Mouse (Mus musculus) thymus, postnatal 10 days (tissue): Measurements from ENCODE around the gene Plg.

Experiments
- DNase-seq, 2 experiments: peaks; one replicate each; pipeline ENCODE4 v3.0.0; 2021; ENCODE audit warnings: low spot score in 2 of 2

Gene Plg

DNA sequence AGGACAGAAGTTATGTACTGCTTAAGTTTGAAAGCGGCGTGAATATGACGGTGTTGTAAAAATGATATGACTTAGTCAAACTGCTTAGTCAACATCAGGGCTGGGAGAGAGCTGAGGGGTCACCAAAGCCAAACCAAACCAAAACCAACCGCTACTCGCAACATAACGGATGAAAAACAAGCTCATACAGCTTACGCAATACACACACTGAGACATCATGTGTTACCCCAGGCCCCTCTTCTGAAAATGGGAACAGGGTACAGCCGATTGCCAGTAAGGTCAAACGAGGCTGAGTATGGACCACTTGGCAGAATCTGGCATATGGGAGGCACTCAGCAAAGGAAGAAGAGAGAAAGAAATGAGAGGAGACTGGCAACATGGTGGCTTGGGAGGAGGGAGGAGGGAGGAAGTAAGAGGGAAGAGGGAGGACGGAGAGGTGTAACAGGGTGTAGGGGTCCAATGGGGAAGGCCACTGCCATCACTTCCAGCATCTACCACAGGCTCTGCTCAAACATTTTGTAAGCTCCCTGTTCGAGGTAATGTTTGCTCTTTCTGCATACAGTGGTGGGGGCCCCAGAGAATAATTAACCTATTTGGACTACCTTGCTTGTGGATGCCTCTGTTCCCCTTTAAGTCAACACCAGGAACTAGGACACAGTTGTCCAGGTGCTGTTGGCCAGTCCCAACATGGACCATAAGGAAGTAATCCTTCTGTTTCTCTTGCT, at the start of gene Plg:
Plg (plus strand) TSS at position 628 of the 725 bp plus-strand sequence.
- DNase-seq, result no peak

DNA sequence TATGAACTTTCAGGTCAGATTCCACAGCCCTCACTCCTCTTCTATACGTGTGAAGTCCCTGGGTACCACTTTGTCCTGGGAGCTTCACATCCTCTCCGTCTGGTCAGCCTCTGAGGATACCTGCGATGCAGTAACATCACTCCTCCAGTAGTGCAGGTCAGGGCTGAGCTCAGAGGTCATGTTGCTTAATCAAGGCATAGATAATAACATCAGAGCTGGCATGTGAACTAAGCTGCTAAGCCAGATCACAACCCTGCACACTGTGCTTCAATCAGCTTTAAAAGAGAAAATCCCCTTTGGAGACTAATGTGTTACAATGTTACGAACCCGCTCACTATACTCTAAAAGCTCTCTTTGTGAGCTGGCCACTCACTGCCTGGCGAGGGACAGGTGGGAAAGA, 43.3 kb upstream of the Plg start:
- DNase-seq, result no peak

DNA sequence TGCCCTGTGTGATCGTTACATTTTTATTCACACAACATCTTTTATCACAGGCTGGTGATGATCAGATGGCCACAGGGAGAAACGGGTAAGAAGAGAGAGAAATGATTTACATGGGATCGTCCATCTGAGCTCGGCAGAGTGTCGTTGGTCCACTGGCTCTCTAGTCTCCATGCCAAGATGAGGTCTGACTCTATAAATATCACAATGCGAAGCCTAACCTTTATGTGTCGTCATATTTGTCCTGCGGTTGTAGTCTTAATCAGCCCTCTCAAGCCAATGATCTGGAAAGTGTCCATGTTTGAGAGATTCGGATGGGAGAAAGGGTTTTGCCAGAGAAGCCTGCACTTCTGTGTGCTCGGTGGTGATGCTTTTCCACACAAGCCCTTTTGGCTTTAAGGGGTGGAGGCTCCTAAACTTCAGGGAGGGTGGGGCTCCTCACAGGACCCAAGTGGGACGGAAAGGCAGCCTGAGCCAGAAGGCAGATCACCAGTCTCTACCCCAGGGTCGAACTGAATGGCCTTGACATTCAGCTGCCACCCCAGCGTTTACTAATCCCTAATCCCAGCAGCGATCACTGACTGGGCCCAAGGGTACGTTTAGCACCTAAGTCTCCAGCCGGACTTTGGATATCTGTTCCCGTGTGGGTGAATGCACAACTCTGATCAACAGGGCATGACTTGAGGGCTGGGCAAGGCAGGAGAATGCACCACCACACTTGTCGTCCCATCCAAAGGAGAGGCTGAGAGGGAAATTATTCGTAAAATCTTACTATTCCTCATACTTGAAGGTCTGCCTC, 42.1 kb upstream of the Plg start:
- DNase-seq, result no peak

DNA sequence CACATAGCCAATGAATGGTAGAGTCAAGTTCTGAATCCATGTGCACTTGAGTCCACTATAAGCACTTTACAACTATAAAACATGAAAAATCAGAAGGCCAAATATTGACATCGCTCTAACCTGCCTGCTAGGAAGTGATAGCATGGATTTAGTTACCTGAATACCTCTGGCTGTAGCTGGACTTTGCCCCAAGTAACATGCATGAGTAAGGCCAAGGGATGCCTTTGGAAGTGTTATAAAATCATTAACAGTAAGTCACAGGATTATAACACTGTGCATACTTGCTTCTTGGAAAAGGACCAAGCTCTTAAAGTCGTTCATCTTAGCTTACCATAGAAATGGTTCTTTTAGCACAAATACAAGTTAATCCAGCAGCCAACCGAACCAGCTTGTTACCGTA, 41.3 kb upstream of the Plg start:
- no peak for DNase-seq

DNA sequence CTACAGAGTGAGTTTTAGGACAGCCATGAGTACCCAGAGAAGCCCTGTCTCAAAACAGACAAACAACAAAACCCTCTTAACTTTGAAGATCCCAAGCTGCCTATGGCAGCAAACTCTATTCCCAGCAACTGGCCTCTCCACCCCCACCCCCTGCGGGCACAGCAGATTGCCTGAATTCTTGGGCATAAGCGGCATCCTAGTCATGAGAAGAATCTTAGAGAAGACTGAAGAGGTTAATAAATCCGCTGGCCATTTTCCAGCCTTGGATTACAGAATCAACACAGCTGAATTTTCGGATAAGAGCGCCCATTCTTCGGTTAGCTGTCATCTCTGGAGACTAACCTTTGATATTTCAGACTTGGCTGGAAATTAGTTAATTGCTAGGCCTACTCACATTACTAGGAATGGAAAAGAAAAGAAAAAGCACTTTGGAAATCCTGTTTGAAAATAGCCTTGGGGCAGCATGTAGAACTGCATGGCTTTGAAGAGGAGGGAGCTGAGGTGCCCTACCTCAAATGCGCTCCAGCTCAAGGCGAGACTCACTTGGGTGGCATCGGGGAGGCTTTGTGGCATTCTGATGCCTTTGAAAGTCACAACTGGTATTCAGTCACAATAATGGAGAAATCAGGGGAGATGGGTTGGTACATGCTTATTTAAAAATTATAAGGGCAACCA, 34.6 kb upstream of the Plg start:
- DNase-seq, result no peak

DNA sequence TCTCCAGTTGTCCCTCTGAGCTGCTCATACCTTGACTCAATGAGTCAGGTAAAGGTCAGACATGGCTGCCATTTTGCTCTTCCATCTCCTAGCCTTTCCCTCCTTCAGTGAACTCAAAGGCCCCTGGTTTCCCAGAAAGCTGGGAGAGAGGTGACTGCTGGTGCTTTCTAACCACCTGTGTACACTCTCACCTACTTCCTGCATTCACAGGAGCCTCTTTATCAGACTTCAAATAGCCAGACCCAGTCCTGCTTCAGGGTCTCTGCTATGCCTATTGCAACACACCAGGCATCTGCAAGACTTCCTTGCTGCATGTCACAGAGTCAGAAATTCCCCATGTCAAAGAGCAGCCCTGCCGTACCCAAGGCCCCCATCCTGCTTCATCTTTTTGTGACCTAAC, 30.9 kb upstream of the Plg start:
- no peak for DNase-seq

DNA sequence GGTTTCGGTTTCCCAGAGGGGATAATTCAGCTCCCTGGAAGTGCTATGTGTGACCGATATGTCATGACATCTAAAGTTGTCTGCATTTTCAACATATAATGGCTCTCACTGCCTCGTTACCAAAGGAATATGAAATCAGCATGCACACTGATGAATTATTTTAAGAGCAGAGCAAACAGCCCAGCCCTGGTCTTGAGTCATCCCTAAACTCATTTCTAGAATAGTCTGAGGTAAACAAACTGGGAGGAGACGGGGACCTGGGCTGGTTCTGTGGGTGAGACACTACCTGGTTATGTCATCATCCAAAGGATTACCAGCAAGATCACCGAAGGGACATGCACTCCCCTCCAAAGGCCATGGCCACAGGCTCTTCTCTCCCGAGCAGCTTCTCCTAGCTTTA, 26.8 kb upstream of the Plg start:
- no peak for DNase-seq

DNA sequence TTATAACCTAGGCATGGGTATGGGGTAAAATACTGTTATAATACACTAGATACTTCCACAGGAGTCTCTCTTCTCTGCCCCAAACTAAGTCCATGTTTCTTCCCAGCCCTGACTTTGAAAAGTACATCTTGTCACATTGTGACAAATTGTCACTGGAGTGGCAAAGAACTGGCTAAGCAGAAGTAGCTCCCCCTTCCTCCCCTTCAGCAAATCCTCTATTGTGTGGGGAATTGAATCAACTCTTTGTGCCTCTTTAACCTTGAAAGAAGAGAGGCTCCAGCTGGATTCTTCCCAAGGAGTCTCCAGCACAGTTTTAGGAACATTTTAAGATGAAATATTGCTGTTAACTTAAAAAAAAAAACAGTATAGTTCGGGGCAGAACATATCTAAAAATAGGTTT, 25.6 kb upstream of the Plg start:
- DNase-seq, result no peak

DNA sequence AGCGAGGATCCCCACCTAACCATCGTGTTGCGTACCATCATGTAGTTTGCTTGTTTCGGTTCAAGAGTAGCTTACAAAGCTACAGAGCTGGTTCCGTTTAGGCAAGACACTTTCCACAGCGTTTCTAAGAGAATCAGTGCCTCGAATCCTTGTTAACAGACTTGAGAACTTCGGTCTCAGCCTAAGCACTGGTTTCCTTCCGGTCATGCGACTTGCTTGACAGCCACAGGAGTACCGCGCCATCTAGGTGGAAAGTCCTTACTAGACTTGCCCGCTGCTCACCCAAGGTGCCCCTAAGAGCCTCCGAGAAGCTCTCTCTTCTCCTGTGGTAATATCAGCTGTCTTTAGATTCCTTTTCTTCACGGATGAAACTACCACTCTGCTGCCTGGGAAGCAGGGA, 18.5 kb upstream of the Plg start:
- DNase-seq, result no peak

DNA sequence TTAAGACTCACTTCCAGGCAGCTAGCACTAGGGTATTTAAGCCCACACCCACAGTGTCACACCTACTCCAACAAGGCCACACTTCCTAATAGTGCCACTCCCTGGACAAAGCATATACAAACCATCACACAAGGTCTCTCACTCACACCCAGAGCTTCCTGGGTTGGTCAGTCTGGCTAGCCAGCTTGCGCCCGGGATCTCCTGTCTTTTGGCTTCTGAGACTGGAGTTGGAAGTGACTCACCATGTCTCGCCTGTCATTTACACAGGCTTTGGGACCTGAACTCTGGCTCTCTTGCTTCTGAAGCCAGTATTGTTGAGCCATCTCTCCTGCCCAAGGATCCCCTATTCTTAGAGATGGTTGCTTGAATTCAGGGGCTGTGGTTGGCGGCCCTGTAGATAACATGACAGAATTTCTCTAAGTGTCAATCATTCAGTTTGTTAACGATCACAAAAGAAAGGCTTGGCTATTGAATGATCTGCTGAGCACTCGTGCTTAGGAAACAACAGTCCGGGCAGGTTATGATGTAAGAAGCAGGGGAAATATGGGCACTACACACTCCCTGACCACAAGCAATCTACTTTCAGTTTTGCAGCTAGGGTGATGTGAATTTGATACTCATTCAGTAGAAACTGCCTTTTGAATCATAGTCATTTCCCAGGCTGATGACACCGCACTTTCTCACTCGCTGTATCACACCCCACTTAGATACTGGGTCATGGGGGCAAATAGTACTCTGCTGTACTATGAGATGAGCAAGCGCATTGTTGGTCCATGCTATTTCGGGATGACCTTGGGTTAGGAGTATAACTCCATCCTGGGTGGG, 14.6 kb upstream of the Plg start:
- no peak for DNase-seq

DNA sequence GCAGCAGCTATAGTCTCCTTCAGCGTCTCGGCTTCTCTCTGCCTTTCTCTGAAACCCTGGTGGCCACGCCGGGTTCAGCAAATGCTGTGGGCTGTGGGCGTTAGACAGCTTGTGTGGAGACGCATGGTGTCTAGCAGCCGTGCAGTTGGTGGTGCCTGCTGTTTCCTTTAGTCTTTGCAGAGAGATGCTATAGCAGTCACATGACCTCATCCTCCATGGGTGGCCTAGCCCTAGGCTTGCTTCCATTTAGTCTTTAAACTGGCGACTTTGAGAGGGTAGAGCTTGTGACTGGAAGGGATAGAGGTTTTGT, 14.0 kb upstream of the Plg start:
- DNase-seq, result no peak

DNA sequence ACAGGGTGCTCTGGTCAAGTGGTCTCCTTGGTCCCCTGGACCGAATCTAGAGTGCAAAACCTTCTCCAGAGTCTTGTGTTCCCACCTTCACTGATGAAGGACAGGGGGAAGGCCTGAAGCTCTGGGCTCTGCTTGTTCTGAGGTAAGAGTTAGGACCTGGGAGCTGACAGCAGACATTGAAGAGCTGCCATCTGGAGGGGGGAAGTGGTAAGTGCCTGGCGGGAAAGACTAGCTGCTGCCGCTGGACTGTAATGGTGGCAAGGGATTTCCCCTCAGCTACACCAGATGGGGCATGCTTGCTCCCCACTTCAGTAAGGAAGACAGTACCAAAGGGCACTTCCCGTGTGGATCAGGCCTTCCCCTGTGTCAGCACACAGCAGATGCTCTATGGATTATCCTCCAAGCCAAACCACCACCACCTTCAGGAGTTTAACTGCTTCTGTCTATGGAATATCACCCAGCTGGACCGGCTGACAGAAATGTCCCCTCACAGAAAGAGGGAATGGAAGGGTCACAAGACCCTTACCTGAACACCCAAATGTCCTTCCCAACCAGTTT, 11.0 kb upstream of the Plg start:
- DNase-seq, result peak; percentile 31 to 53

DNA sequence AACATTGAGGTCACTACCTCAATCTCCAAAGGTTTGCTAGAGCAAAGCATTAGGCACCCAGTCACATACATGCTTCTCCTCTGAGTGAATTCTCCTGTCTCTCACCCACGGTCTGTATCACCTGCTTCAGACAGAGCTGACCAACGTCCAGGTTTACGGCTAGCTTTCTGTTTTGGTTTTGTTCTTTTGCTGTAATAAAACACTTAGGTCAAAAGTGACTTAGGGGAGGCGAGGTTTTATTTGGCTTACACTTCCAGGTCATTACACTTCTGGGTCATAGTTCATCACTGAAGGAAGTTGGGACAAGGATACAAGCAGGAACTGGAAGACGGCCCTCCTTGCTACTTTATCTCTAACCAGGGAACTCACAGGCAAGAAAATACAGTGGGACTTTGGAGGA, 9.0 kb upstream of the Plg start:
- no peak for DNase-seq

DNA sequence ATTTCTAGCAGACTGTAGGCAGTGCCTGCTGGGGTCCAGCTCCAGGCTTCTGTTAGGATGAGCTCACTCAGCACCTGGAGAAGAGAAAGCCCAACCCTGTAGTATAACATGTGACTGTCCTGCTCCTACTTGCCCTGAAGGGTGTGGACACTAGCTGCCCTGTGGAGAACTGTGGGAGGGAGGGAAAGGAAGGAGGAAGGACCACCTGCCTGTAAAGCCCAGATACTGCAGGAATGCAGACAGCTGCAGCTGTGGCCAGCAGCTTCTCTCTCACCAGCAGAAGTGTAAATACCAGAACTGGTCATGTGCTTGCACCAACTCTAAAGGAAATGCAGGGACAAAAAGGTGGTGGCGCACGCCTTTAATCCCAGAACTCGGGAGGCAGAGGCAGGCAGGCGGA, 8.1 kb upstream of the Plg start:
- DNase-seq, result no peak

DNA sequence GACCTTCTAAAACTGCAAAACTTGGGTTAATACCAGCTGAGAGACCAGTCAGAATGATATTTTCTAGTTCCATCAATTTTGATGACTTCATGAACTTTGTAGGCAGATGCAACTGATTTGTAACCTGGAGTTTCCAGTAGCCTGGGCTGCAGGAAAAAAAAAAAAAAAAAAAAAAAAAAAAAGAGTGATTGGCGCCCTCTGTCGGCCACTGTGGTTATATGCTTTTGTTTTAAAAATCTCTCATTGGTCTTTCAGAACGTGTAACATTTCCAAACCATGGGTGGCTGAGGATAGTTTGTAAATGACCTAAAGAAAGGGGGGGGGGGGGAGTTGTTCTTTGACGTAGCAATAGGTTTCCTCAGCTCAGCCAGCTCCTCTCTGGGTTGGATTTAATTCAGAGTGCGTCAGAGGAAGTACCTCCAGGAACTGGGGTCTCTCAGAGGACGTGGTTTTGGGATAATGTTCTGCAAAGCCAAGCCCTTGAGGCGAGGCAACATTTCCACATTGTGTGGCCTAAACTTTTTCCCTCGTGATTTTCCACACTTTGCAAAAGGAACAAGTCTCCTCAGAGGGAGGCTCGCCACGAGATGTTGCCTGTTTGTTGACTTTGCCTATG, 7.0 kb upstream of the Plg start:
- peak; percentile 5 to 18 for DNase-seq

DNA sequence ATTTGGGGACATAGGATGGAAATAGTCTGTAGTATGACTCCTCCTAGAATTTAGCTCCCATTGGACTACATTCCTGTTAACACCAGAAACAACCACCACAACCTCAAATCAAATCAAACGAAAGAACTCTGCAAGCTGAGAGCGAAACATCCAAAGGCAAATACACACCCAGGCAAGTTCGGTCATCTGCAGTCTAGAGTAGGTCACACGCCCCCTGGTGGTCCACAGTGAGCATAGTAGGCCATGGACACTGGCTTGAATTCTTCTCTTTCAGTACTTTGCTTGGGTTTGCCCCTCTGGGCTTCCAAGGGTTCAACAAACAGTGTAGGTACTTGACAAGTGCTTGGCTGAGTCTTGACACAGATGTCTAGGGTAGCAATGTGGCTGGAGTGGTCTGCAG, 6.4 kb upstream of the Plg start:
- peak; percentile 23 to 79 for DNase-seq

DNA sequence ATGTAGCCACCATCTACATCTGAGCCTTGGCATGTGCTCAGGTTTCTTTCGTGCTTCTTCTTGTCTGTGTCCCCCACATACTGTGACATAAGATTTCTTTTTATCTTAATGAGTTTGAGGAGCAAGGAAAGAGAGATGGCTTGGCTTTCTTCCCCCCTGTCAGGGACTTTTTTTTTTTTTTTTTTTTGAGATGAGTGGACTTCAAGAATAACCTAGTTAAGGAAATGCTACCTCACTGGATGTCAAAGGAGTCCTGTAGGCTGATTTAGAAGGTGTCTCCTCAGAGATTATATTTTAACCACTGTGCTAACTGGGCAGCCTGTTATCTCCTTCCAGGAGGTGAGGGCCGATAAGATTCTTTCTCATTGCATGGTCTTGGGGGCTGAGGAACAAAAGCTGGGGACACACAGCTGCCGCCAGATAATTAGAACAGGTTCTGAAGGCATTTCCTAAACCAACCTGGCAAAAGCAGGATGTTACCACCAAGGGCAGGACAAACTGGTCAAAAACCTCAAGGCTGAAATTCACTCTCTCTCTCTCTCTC, 4.7 kb upstream of the Plg start:
- DNase-seq, result no peak

DNA sequence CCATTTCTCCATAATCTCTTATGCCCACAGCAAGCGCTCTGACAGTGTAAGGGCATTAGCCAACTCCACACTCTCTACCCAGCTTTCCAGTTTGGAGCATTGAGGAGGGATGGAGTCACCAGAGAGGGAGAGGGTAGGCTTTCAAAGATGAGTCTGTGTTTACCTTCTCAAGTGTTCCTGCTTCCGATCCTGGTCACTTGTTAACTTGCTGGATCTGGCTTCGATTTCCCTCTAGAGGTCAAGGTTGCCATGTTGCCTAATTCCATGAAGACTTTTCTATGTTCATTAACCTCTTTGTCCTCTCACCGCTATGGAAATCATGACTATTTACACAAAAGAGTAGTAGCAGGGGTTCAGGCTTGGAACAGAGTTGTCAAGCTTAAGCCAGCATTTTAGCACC, 1.9 kb downstream of the Plg start:
- no peak for DNase-seq

DNA sequence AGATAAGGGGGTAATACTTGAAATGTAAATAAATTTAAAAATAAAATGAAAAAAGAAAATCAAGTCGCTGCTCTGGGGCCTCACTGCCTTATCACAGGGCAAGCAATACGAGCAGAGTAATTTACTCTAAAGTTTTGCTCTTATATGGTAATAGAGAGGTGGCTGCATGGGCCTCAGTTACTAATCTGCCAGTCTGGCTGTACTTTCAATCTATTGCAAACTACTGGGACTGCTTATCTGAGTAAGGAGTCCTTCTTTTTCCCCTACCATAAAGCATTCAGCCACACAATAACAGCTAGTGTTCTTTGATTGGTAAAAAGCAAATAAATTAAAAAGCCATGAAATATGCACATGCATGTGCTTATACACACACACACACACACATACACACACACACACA, 3.2 kb downstream of the Plg start:
- DNase-seq, result no peak

DNA sequence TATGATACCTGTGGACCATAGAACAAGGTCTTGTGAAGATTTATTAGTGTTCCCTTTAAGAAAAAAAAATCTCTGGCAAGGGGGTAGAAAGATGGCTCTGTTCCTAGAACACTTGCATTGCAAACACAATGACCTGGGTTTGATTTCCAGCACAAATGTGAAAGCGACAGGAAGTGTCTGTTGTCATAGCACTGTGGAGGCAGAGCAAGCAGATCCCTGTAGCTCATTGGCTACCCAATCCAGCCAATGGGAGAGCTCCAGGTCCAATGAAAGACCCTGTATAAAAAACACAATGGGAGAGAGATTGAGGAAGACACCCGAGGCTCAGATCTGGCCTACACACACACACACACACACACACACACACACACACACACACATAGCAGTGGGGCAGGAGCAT, 4.1 kb downstream of the Plg start:
- no peak for DNase-seq
